Mouse (Mus musculus): ENCODE results near the gene Ppt1. TPM values are rescaled to one million over a fixed set of nuclear protein-coding genes. Genes with fewer than 3 reads are reported as not detected.

Gene Ppt1
- polyA plus RNA-seq, 1 experiment from 2014 or later: 74.3 TPM

DNA sequence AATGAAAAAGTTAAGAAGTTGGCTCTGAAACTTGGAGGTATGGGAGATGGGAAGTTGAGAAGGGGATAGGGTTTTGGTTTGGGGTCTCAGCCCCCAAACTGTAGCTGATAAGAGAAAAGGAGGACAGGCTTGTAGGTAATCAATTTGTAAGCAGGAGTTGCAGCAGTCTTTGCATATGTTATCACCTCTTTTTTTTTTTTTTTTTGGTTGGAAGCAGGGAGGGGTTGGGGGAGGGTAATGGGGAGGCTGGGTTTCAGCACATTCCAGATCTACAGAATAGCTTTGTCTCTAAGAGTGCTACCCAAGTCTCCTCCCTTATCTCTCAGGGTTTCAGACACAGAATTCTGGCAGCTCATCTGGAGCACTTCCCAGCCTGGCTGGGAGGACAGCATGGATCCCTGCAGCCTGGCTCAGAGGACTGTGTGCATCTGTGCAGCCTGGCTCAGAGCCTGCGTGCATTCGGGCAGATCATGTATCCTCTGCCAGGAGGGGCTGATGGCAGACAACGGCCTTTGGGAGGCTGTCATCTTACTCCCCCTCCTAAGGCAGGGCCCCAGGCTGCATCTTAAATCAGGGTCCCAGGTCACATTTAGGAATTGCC is 54.9 kb downstream of the Ppt1 start:
- Histone ChIP-seq H3K27me3 (ENCODE audit: control insufficient read depth, insufficient read depth, low read length) (no peaks in the 10 kb centered on the region), H3K9ac (ENCODE audit: low read length) (peak overlapping the region; percentile 16; the same call in 1 of the 2 replicates), H3K4me1 (ENCODE audit: control insufficient read depth in 2 of 2, insufficient read depth in 2 of 2, low read length in 2 of 2) (peaks cover 9 to 19% of the 10 kb centered on the region in 2 experiments), H3K36me3 (ENCODE audit: control insufficient read depth, insufficient read depth, low read length) (no peaks in the 10 kb centered on the region), H3K27ac (replicated peaks in 1 of 2; ENCODE audit: control insufficient read depth in 1 of 2, insufficient read depth in 1 of 2, low read depth in 2 of 2, low read length in 2 of 2) (peak overlapping the region; percentile 9 to 71; a peak in 3 of 4 replicates), H3K4me3 (ENCODE audit: control insufficient read depth in 1 of 2, insufficient read depth in 1 of 2, low read depth in 1 of 2, low read length in 2 of 2) (no peak overlapping the region), H3K4me2 (ENCODE audit: low read length) (0 out of 2 replicates have a peak overlapping the region, but pooled peaks have one; percentile 21), H3K9me3 (ENCODE audit: control insufficient read depth, low read length) (no peaks in the 10 kb centered on the region)
- WGBS: 6% methylated on average over 3 of the region's 3 CpGs
- peak; percentile 14; the same call in 1 of the 2 replicates for ATAC-seq (ENCODE audit: insufficient number of reproducible peaks, insufficient read depth, low FRiP score, low read depth)

- WGBS: 31% methylated on average over 1 of the region's 1 CpGs
- Histone ChIP-seq H3K9me3 (ENCODE audit: control insufficient read depth, low read length) (no peaks in the 10 kb centered on the region), H3K9ac (ENCODE audit: low read length) (no peak overlapping the region), H3K4me2 (ENCODE audit: low read length) (0 out of 2 replicates have a peak overlapping the region, but pooled peaks have one; percentile 21), H3K4me1 (ENCODE audit: control insufficient read depth in 2 of 2, insufficient read depth in 2 of 2, low read length in 2 of 2) (peaks cover 8 to 19% of the 10 kb centered on the region in 2 experiments), H3K27ac (replicated peaks in 1 of 2; ENCODE audit: control insufficient read depth in 1 of 2, insufficient read depth in 1 of 2, low read depth in 2 of 2, low read length in 2 of 2) (peak overlapping the region in 1 of 2 experiments; percentile 71; a peak in 2 of 4 replicates), H3K27me3 (ENCODE audit: control insufficient read depth, insufficient read depth, low read length) (no peaks in the 10 kb centered on the region), H3K36me3 (ENCODE audit: control insufficient read depth, insufficient read depth, low read length) (no peaks in the 10 kb centered on the region), H3K4me3 (ENCODE audit: control insufficient read depth in 1 of 2, insufficient read depth in 1 of 2, low read depth in 1 of 2, low read length in 2 of 2) (no peak overlapping the region)
- ATAC-seq (ENCODE audit: insufficient number of reproducible peaks, insufficient read depth, low FRiP score, low read depth): no peak
Observed at GRCm38 (mm10) chr4:122891597-122891996, 55.6 kb downstream of the Ppt1 start.

- no peak overlapping the region for H3K4me3 ChIP-seq (ENCODE audit: control insufficient read depth in 1 of 2, insufficient read depth in 1 of 2, low read depth in 1 of 2, low read length in 2 of 2)
- no peak overlapping the region for H3K4me2 ChIP-seq (ENCODE audit: low read length)
- H3K27ac ChIP-seq (replicated peaks in 1 of 2; ENCODE audit: control insufficient read depth in 1 of 2, insufficient read depth in 1 of 2, low read depth in 2 of 2, low read length in 2 of 2): peak overlapping the region in 1 of 2 experiments; percentile 71; a peak in 1 of 4 replicates
- no peaks in the 10 kb centered on the region for H3K27me3 ChIP-seq (ENCODE audit: control insufficient read depth, insufficient read depth, low read length)
- H3K4me1 ChIP-seq (ENCODE audit: control insufficient read depth in 2 of 2, insufficient read depth in 2 of 2, low read length in 2 of 2): peaks cover 6 to 16% of the 10 kb centered on the region in 2 experiments; a peak in 3 of 4 replicates
- no peak for ATAC-seq (ENCODE audit: insufficient number of reproducible peaks, insufficient read depth, low FRiP score, low read depth)
- no peaks in the 10 kb centered on the region for H3K36me3 ChIP-seq (ENCODE audit: control insufficient read depth, insufficient read depth, low read length)
- WGBS: 57% methylated on average over 5 of the region's 5 CpGs
- no peak overlapping the region for H3K9ac ChIP-seq (ENCODE audit: low read length)
- H3K9me3 ChIP-seq (ENCODE audit: control insufficient read depth, low read length): no peaks in the 10 kb centered on the region
Observed at GRCm38 (mm10) chr4:122892157-122892556, 56.1 kb downstream of the Ppt1 start.

DNA sequence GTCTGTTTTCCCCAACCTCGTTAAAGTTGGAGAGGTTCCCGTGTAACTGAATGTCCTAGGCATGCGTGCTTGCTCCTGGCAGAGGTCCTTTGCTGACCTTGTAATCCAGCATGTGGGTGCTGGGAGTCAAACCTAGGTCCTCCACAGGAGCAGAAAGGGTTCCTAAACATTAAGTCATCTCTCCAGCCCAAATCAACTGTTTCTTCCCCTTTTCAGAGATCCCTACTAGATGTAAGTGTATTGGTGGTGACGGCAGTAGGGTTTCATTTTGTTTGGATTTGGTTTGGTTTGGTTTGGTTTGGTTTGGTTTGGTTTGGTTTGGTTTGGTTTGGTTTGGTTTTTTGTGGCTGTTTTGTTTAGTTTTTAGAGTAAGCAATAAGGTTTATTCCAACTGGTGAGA is 61.7 kb downstream of the Ppt1 start:
- Histone ChIP-seq H3K4me2 (ENCODE audit: low read length) (no peak overlapping the region), H3K36me3 (ENCODE audit: control insufficient read depth, insufficient read depth, low read length) (no peaks in the 10 kb centered on the region), H3K9ac (ENCODE audit: low read length) (no peak overlapping the region), H3K4me1 (ENCODE audit: control insufficient read depth in 2 of 2, insufficient read depth in 2 of 2, low read length in 2 of 2) (no peaks in the 10 kb centered on the region), H3K27ac (replicated peaks in 1 of 2; ENCODE audit: control insufficient read depth in 1 of 2, insufficient read depth in 1 of 2, low read depth in 2 of 2, low read length in 2 of 2) (no peak overlapping the region), H3K4me3 (ENCODE audit: control insufficient read depth in 1 of 2, insufficient read depth in 1 of 2, low read depth in 1 of 2, low read length in 2 of 2) (no peak overlapping the region), H3K9me3 (ENCODE audit: control insufficient read depth, low read length) (no peaks in the 10 kb centered on the region), H3K27me3 (ENCODE audit: control insufficient read depth, insufficient read depth, low read length) (no peaks in the 10 kb centered on the region)
- WGBS: 69% methylated on average over 4 of the region's 4 CpGs
- no peak for ATAC-seq (ENCODE audit: insufficient number of reproducible peaks, insufficient read depth, low FRiP score, low read depth)

DNA sequence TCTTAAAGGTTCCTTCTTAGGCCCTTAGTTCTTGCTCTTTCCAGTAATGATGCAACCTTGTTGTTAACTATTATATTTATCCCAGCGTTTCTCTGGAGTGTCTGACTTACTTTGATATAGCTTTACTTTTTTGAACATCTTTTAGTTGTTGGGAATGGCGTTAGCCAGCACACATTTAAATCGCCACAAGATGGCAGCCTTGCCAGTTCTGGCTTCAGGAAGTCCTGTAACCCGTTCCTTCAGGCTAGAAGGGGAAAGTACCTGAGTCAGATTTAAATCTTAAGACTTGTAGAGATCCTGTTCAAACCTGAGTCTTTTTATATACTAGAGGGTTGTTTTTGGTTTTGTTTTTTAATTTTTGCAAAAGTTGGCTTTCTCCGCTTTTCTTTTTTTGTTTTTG is 62.3 kb downstream of the Ppt1 start:
- Histone ChIP-seq H3K9me3 (ENCODE audit: control insufficient read depth, low read length) (no peaks in the 10 kb centered on the region), H3K9ac (ENCODE audit: low read length) (no peak overlapping the region), H3K36me3 (ENCODE audit: control insufficient read depth, insufficient read depth, low read length) (no peaks in the 10 kb centered on the region), H3K27ac (replicated peaks in 1 of 2; ENCODE audit: control insufficient read depth in 1 of 2, insufficient read depth in 1 of 2, low read depth in 2 of 2, low read length in 2 of 2) (no peak overlapping the region), H3K4me2 (ENCODE audit: low read length) (no peak overlapping the region), H3K4me1 (ENCODE audit: control insufficient read depth in 2 of 2, insufficient read depth in 2 of 2, low read length in 2 of 2) (no peaks in the 10 kb centered on the region), H3K4me3 (ENCODE audit: control insufficient read depth in 1 of 2, insufficient read depth in 1 of 2, low read depth in 1 of 2, low read length in 2 of 2) (no peak overlapping the region), H3K27me3 (ENCODE audit: control insufficient read depth, insufficient read depth, low read length) (no peaks in the 10 kb centered on the region)
- no peak for ATAC-seq (ENCODE audit: insufficient number of reproducible peaks, insufficient read depth, low FRiP score, low read depth)
- 15% methylated on average over 5 of the region's 5 CpGs for WGBS

DNA sequence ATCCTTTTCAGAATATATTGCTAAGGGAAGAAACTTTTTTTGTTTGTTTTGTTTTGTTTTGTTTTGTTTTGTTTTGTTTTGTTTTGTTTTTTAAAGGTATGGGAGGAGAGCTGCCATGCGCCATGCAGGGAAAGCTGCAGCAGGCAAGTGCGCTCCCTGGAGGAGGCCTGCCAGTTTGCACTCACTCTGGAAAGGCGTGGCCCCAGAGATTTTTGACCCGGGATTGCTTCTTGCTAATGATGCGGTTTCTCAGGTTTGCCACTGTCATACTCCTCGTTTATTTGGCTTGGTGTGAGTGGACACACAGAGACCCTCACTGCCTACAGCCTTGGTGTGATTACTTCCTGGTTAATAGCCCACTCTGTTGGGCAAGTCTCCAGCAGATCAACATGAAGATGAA is 66.1 kb downstream of the Ppt1 start:
- H3K4me1 ChIP-seq (ENCODE audit: control insufficient read depth in 2 of 2, insufficient read depth in 2 of 2, low read length in 2 of 2): no peaks in the 10 kb centered on the region
- no peak overlapping the region for H3K27ac ChIP-seq (replicated peaks in 1 of 2; ENCODE audit: control insufficient read depth in 1 of 2, insufficient read depth in 1 of 2, low read depth in 2 of 2, low read length in 2 of 2)
- H3K9me3 ChIP-seq (ENCODE audit: control insufficient read depth, low read length): no peaks in the 10 kb centered on the region
- H3K27me3 ChIP-seq (ENCODE audit: control insufficient read depth, insufficient read depth, low read length): no peaks in the 10 kb centered on the region
- ATAC-seq (ENCODE audit: insufficient number of reproducible peaks, insufficient read depth, low FRiP score, low read depth): no peak
- H3K4me3 ChIP-seq (ENCODE audit: control insufficient read depth in 1 of 2, insufficient read depth in 1 of 2, low read depth in 1 of 2, low read length in 2 of 2): no peak overlapping the region
- 31% methylated on average over 6 of the region's 6 CpGs for WGBS
- H3K36me3 ChIP-seq (ENCODE audit: control insufficient read depth, insufficient read depth, low read length): no peaks in the 10 kb centered on the region
- H3K4me2 ChIP-seq (ENCODE audit: low read length): no peak overlapping the region
- H3K9ac ChIP-seq (ENCODE audit: low read length): no peak overlapping the region

DNA sequence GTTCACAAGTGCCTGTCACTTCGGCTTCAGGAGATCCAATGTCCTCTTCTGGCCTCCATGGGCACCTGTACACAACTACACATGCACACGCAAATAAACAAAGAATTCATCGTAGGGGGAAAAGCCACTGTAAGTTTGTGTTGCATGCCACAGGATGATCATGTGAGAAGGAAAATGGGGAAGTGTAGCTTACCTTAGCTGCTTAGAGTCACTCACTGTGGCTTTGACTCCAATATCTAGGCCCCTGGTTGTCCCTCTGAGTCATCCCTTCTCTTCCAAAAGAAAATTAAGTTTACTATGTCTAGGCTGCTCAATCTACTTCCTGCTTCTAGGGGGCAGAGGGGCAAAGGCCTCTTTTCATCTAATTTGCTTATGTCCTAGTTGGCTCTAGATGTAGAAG is 67.7 kb downstream of the Ppt1 start:
- no peaks in the 10 kb centered on the region for H3K4me1 ChIP-seq (ENCODE audit: control insufficient read depth in 2 of 2, insufficient read depth in 2 of 2, low read length in 2 of 2)
- no peaks in the 10 kb centered on the region for H3K36me3 ChIP-seq (ENCODE audit: control insufficient read depth, insufficient read depth, low read length)
- 82% methylated on average over 3 of the region's 3 CpGs for WGBS
- H3K9ac ChIP-seq (ENCODE audit: low read length): no peak overlapping the region
- 0 out of 2 replicates have a peak, but pooled peaks cover 3% of the 10 kb centered on the region for H3K9me3 ChIP-seq (ENCODE audit: control insufficient read depth, low read length)
- no peak overlapping the region for H3K4me2 ChIP-seq (ENCODE audit: low read length)
- no peaks in the 10 kb centered on the region for H3K27me3 ChIP-seq (ENCODE audit: control insufficient read depth, insufficient read depth, low read length)
- no peak for ATAC-seq (ENCODE audit: insufficient number of reproducible peaks, insufficient read depth, low FRiP score, low read depth)
- no peak overlapping the region for H3K27ac ChIP-seq (replicated peaks in 1 of 2; ENCODE audit: control insufficient read depth in 1 of 2, insufficient read depth in 1 of 2, low read depth in 2 of 2, low read length in 2 of 2)
- H3K4me3 ChIP-seq (ENCODE audit: control insufficient read depth in 1 of 2, insufficient read depth in 1 of 2, low read depth in 1 of 2, low read length in 2 of 2): no peak overlapping the region

DNA sequence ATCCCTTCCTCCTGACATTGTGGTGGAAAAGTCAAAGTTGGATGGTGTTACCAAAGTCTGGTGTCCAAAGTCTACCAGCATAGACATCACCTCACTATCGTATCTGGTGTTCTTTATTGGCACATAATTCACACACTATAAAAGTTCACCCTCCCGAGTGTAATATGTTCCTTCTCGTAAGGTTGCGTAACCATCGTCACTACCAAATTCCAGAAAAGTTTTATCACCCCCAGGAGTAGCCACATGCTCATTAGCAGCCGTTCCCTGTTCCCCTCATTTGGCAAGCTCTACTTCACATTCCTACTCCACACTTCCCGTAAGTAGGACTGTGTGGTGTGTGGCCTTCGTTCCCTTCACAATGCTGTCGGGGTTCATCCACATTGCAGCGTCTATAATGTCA is 69.3 kb downstream of the Ppt1 start:
- H3K9ac ChIP-seq (ENCODE audit: low read length): no peak overlapping the region
- H3K9me3 ChIP-seq (ENCODE audit: control insufficient read depth, low read length): 0 out of 2 replicates have a peak, but pooled peaks cover 3% of the 10 kb centered on the region
- no peak overlapping the region for H3K4me3 ChIP-seq (ENCODE audit: control insufficient read depth in 1 of 2, insufficient read depth in 1 of 2, low read depth in 1 of 2, low read length in 2 of 2)
- H3K4me1 ChIP-seq (ENCODE audit: control insufficient read depth in 2 of 2, insufficient read depth in 2 of 2, low read length in 2 of 2): no peaks in the 10 kb centered on the region
- no peaks in the 10 kb centered on the region for H3K36me3 ChIP-seq (ENCODE audit: control insufficient read depth, insufficient read depth, low read length)
- H3K27me3 ChIP-seq (ENCODE audit: control insufficient read depth, insufficient read depth, low read length): no peaks in the 10 kb centered on the region
- H3K27ac ChIP-seq (replicated peaks in 1 of 2; ENCODE audit: control insufficient read depth in 1 of 2, insufficient read depth in 1 of 2, low read depth in 2 of 2, low read length in 2 of 2): no peak overlapping the region
- no peak for ATAC-seq (ENCODE audit: insufficient number of reproducible peaks, insufficient read depth, low FRiP score, low read depth)
- no peak overlapping the region for H3K4me2 ChIP-seq (ENCODE audit: low read length)
- WGBS: 71% methylated on average over 10 of the region's 10 CpGs
